Mouse (Mus musculus) layer of hippocampus, postnatal 10 days (tissue): ENCODE measurements around the gene Pcyox1. TPM values are rescaled to one million over a fixed set of nuclear protein-coding genes. Genes with fewer than 3 reads are reported as not detected.
"Not testable (repeated sequence)": the region's sequence is repeated elsewhere in the genome, so short reads cannot be mapped to it uniquely, and the experiment has no call there.

Source experiments
- DNase-seq, 2 experiments: peaks; one replicate each; pipeline ENCODE4 v3.0.0; 2021; ENCODE audit warnings: low spot score in 2 of 2
- total RNA-seq, 2 experiments: library from RNA; stranded (reverse); gene quantifications; 2 replicates each; pipeline ENCODE4 v1.2.3; 2021

Pcyox1 gene
- total RNA-seq, 2 experiments from 2014 or later = 119 to 133 TPM

DNA sequence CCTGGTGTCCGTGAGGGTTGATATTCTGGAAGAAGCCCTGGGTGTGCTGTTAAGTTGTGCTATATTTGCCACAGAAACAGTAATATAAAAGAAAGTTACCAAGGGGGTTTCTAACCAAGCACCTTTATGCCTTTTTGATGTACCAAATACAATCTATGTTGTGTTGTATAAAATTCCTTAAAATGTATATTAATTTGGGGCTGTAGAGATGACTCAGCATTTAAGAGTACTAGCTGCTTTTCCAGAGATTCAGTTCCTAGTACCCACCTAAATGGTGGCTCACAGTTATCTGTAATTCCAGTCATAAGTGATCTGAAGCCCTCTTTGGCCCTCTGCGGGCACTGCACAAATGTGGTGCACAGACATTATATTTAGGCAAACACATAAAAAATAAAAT lies 30.1 kb downstream of the Pcyox1 start:
- DNase-seq = no peak

DNA sequence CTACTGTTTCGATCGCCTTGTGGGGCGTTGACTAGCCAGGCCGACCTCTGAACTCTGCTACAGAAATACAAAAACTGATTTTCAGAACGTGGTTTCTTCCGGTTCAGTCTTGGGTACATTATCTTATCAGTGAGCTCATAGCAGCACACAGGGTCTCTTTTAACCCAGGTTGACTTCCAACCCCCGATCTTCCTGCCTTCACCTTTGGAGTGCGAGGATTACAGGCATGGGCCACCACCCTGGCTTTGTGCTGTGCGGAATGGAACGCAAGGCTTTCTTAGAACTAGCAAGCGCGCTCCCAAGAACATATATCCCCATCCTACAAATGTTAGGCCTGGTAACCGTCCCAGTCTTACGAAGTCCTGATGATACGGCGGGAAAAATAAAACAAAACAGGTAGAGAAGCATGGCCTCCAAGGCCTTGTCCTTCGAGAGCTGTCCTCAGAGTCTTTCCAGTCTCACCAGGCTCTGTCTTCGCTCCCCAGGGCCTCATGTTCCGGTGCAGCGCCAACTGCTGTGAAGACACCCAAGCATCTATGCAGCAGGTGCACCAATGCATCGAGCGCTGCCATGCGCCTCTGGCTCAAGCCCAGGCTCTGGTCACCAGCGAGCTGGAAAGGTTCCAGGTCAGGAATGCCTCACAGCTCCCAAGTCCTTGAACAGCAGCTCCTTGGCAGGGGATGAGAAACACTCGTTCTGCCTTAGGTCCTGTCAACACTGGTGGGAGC lies 30.7 kb downstream of the Pcyox1 start:
- DNase-seq = peak; percentile 39 to 59

DNA sequence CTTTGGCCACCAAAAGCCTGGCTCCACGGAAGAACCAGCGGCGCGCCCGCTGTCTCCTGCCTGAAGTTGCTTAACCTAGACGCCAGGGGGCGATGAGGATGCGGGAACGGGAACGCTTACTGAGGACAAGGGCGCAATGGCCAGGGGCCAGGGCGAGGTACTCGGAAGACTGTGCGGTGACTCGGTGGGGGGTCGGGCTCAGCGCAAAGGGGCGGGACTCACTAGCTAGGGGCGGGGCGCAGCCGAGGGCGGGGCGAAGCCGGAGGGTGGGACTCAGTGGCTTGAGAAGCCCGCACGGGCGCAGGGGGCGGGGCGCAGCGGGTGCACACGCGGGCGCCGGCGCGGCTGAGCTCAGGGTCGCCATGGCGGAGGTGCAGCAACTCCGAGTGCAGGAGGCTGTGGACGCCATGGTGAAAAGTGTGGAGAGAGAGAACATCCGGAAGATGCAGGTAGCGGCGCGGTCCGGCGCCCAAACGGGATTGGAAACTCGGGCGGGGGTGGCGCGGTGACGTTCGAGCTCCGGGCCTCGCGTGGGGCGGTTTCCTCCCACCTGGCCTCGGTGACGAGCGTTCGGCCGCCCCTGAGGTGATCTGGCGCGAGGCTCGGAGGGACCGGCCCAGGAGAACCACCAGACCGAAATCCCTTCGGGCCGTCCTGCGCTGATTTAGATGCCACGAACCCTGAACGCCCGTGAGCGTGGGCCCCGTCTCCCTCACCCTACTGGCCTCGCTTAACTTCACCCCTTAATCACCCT lies 31.4 kb downstream of the Pcyox1 start, which contains the start of gene Fam136a:
Gene Fam136a, plus strand, starts transcription at position 276 of the 754 bp plus-strand sequence.
- peak; percentile 97 to 98 for DNase-seq

DNA sequence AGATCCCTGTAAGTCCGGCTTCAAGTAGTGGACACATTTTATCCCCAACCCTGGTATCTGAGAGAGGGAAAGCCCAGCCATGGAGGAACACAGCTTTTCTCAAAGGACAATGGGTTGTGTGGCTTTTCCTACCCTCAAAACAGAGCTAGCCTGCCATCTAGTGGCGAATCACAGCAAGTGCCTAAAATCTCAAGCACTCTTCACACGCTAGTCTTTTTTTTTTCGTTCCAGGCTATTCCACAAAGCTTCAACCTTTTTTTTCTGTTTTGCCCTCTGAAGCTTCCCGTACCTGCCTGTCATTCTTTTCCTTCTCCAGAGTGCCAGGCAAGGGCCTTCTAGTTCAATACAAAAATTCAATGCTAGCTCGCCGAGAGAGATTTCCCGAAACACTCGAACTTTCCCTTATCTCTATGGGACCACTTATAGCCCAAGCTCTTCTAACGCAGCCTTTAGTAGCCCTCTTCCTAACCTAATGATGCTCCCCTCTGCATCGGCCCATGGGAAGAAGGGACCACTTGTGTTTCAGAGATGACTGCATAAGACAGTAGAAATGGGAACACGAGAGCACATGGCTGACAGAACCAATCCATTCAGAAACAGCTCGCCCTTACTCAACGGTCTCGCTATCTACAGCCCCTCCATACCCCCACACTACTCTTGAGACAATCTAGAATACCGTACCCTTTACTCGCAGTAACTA lies 32.4 kb downstream of the Pcyox1 start:
- DNase-seq = peak; percentile 86 to 89

- no peak for DNase-seq
Measured at GRCm38 (mm10) chr6:86361373-86361772, 35.6 kb downstream of the Pcyox1 start.

GRCm38 (mm10) chr6:86360691-86361090 lies 36.3 kb downstream of the Pcyox1 start:
- no peak for DNase-seq

- DNase-seq = no peak
Measured at GRCm38 (mm10) chr6:86356956-86357355, 40.0 kb downstream of the Pcyox1 start.

- DNase-seq = no peak
Measured at GRCm38 (mm10) chr6:86354948-86355347, 42.0 kb downstream of the Pcyox1 start.

DNA sequence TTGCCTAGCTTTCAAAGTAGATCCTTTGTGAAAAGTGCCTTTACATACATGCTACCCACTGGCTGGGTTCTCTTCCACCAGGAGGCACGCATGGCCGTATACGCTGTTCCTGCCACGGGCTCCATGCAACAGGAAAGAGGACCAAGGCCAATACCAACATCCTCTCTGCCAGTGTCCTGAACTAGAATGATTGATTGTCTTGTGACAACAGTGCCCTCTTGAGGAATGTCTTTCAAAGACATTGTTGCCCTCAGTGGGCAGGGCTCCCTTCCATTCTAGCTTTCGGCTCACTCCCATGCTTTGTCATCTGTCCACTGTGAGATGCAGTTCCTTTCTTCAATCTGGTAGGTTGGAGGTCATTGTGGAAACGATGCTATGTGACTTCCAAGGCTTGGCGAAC lies 47.7 kb downstream of the Pcyox1 start:
- peak in 1 of 2 experiments; percentile 44 for DNase-seq

DNA sequence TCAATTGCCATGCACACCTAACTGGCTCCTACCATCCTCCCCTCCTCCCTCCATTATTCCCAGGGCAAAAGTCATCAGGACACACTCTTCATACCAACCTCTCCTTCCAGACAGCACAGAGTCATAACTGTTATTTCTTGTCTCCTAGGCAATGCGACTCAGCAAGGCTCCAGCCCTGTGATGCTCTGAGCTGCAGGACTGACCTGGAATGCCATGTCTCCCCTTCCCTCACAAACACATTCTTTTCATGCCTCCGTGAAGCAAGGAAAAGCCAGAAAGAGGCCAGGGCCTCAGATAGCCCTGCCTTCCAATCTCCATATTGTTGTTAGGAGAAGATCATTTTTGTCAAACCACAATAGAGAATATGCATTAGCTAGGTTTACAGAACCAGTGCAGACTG lies 50.9 kb downstream of the Pcyox1 start:
- DNase-seq = no peak

GRCm38 (mm10) chr6:86343656-86344055 lies 53.3 kb downstream of the Pcyox1 start:
- no peak for DNase-seq

DNA sequence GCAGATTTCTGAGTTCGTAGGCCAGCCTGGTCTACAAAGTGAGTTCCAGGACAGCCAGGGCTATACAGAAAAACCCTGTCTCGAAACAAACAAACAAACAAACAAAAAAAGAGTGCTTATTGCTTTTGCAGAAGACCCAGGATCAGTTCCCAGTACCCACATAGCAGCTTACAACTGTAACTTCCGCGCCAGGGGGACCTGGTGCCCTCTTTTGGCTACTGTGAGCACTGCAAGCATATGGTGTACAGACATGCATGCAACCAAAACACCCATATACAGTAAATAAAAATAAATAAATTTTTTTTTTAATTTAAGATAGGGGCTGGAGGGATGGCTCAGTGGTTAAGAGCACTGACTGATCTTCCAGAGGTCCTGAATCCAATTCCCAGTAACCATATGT lies 60.6 kb downstream of the Pcyox1 start:
- DNase-seq = not testable (repeated sequence)

Other genes with a start within 250 kb of the Pcyox1 start
- gene Tgfa, start 201.9 kb downstream of the Pcyox1 start, total RNA-seq = 10 to 100 TPM; 36.2 to 38.5 TPM
- gene Fam136a, start 31.5 kb downstream of the Pcyox1 start, total RNA-seq = 10 to 100 TPM; 37.2 to 38.4 TPM
- gene Snrpg, start 25.9 kb downstream of the Pcyox1 start, total RNA-seq = 100 to 1,000 TPM in 1 of 2 experiments, 10 to 100 TPM in 1; 80.7 to 103 TPM
- gene Tia1, start 7.1 kb upstream of the Pcyox1 start, total RNA-seq = 100 to 1,000 TPM; 148 to 168 TPM
- gene Gm44790, start 29.5 kb upstream of the Pcyox1 start, total RNA-seq = not detected
- 10 to 100 TPM; 13.6 to 15.9 TPM for gene C87436, start 41.2 kb upstream of the Pcyox1 start, total RNA-seq
- gene Pcbp1, start 129.2 kb upstream of the Pcyox1 start, total RNA-seq = 100 to 1,000 TPM; 159 to 184 TPM
- gene Asprv1, start 231.0 kb upstream of the Pcyox1 start, total RNA-seq = 1 to 10 TPM in 1 of 2 experiments, under 1 TPM in 1; 0.91 to 1.6 TPM